Mouse (Mus musculus) left cerebral cortex, adult 18-20 months (tissue): ENCODE measurements around the gene Trrap. TPM values are rescaled to one million over a fixed set of nuclear protein-coding genes. Genes with fewer than 3 reads are reported as not detected.

Experiments used
- microRNA-seq, 2 experiments: library from miRNA; unstranded; fragments of <30 nt; microRNA quantifications; one replicate each; pipeline ENCODE4 v1.2.0; 2021
- total RNA-seq, 2 experiments: library from RNA; stranded (reverse); gene quantifications; 2 replicates each; pipeline ENCODE4 v1.2.3; 2021

Trrap gene
- total RNA-seq, 2 experiments from 2014 or later: 138 to 146 TPM

Small RNA genes lying within 50 kb of the gene (microRNA-seq; reads per million reads assigned to microRNA genes)
- 1.1 to 1.5 reads per million in 2 experiments for gene Mir7039

Other genes starting within 250 kb of the Trrap start
- 100 to 1,000 TPM in 1 of 2 experiments, 10 to 100 TPM in 1; 87.1 to 143 TPM for gene Nptx2, start 221.8 kb upstream of the Trrap start, total RNA-seq
- gene Tmem130, start 5.9 kb upstream of the Trrap start, total RNA-seq: 100 to 1,000 TPM; 189 to 201 TPM
- 10 to 100 TPM; 37.9 to 38.7 TPM for gene Smurf1, start 198.1 kb downstream of the Trrap start, total RNA-seq